Mouse (Mus musculus) CH12.LX (cell line): ENCODE measurements around the gene Pdcd5. TPM values are rescaled to one million over a fixed set of nuclear protein-coding genes. Genes with fewer than 3 reads are reported as not detected.

Source experiments
- DNase-seq: peaks from one replicate; pipeline ENCODE4 v3.0.0-alpha.2; 2013; ENCODE audit errors: extremely low read depth
- H3K27ac ChIP-seq: 2 replicates; pipeline ENCODE4 v1.5.1; 2012; ENCODE audit warnings: low read depth, mild to moderate bottlenecking, control low read depth, moderate library complexity; ENCODE audit not compliant: insufficient read depth
- H3K27me3 ChIP-seq: replicated peaks from 2 replicates; pipeline ENCODE3; 2012; ENCODE audit warnings: inconsistent platforms
- H3K36me3 ChIP-seq, 2 experiments: replicated peaks in 1 of 2; 2 replicates each; pipeline versions ENCODE3 to v1.6.1; 2012; ENCODE audit warnings: inconsistent platforms in 1 of 2, low read length in 1 of 2, mild to moderate bottlenecking in 1 of 2, mixed read lengths in 1 of 2, moderate library complexity in 1 of 2; ENCODE audit not compliant: control insufficient read depth in 1 of 2, insufficient read depth in 1 of 2
- H3K4me1 ChIP-seq, 2 experiments: 2 replicates each; pipeline ENCODE4 v1.6.1; 2012; ENCODE audit warnings: inconsistent platforms in 1 of 2, moderate library complexity in 1 of 2; ENCODE audit not compliant: insufficient read depth in 2 of 2, control insufficient read depth in 1 of 2
- H3K4me2 ChIP-seq: 2 replicates; pipeline ENCODE4 v1.6.1; 2012; ENCODE audit warnings: low read depth, mild to moderate bottlenecking, control low read depth; ENCODE audit not compliant: poor library complexity, insufficient read depth, severe bottlenecking
- H3K4me3 ChIP-seq, 3 experiments: fragments of 150-350 bp in 1 of 3; sonication (generic) in 1 of 3; replicated peaks in 1 of 3; 2 replicates each; pipeline versions ENCODE3 to v1.5.1; 2011 to 2012; ENCODE audit warnings: low read depth in 2 of 3, low read length in 2 of 3, mild to moderate bottlenecking in 2 of 3, moderate library complexity in 2 of 3, control low read depth in 1 of 3, improper control_type of control experiment in 1 of 3, inconsistent platforms in 1 of 3, mixed read lengths in 1 of 3; ENCODE audit not compliant: poor library complexity in 1 of 3
- H3K79me2 ChIP-seq: replicated peaks from 2 replicates; pipeline ENCODE4 v1.6.1; 2012; ENCODE audit warnings: mild to moderate bottlenecking, moderate library complexity; ENCODE audit not compliant: control insufficient read depth, poor library complexity, insufficient read depth, severe bottlenecking; ENCODE audit errors: extremely low read depth
- H3K9ac ChIP-seq: 2 replicates; pipeline ENCODE4 v1.6.1; 2012; ENCODE audit warnings: low read depth, mild to moderate bottlenecking, control low read depth, moderate library complexity; ENCODE audit not compliant: insufficient read depth
- H3K9me3 ChIP-seq: replicated peaks from 2 replicates; pipeline ENCODE3; 2012; ENCODE audit warnings: low read length, inconsistent platforms, mixed read lengths
- BHLHE40 ChIP-seq: IDR thresholded peaks from 2 replicates; pipeline ENCODE4 v1.6.1; 2011; ENCODE audit warnings: mild to moderate bottlenecking, low read depth, low read length, improper control_type of control experiment
- CHD2 ChIP-seq: IDR thresholded peaks from 2 replicates; pipeline ENCODE4 v1.6.1; 2011; ENCODE audit warnings: low read length, improper control_type of control experiment
- CTCF ChIP-seq, 2 experiments: IDR thresholded peaks in 1 of 2; conservative IDR thresholded peaks in 1 of 2; 2 replicates each; pipeline ENCODE4 v1.5.1; 2011 to 2012; ENCODE audit warnings: low read depth in 2 of 2, low read length in 2 of 2, improper control_type of control experiment in 1 of 2, inconsistent platforms in 1 of 2, mild to moderate bottlenecking in 1 of 2, moderate library complexity in 1 of 2
- E2F4 ChIP-seq: IDR thresholded peaks from 2 replicates; pipeline ENCODE4 v1.6.1; 2011; ENCODE audit warnings: low read depth, low read length, improper control_type of control experiment; ENCODE audit not compliant: insufficient replicate concordance
- ELF1 ChIP-seq: IDR thresholded peaks from 2 replicates; pipeline ENCODE4 v1.6.1; 2014; ENCODE audit warnings: low read depth, mild to moderate bottlenecking, inconsistent platforms, low read length, improper control_type of control experiment
- EP300 ChIP-seq: IDR thresholded peaks from 2 replicates; pipeline ENCODE4 v1.6.1; 2011; ENCODE audit warnings: low read length, improper control_type of control experiment
- GABPA ChIP-seq: IDR thresholded peaks from 2 replicates; pipeline ENCODE4 v1.6.1; 2012; ENCODE audit warnings: low read depth, low read length, improper control_type of control experiment, inconsistent platforms; ENCODE audit not compliant: insufficient replicate concordance
- HCFC1 ChIP-seq: IDR thresholded peaks from 2 replicates; pipeline ENCODE4 v1.6.1; 2012; ENCODE audit warnings: low read depth, mild to moderate bottlenecking, inconsistent platforms, low read length, improper control_type of control experiment
- IRF4 ChIP-seq: IDR thresholded peaks from 2 replicates; pipeline ENCODE4 v1.6.1; 2014; ENCODE audit warnings: low read depth, mild to moderate bottlenecking, inconsistent platforms, low read length, improper control_type of control experiment
- JUN ChIP-seq: IDR thresholded peaks from 2 replicates; pipeline ENCODE4 v1.6.1; 2011; ENCODE audit warnings: low read depth, mild to moderate bottlenecking, low read length, improper control_type of control experiment, moderate library complexity; ENCODE audit not compliant: insufficient read depth
- JUND ChIP-seq: conservative IDR thresholded peaks from 2 replicates; pipeline ENCODE4 v1.6.1; 2011; ENCODE audit warnings: low read depth, low read length, improper control_type of control experiment
- MXI1 ChIP-seq: IDR thresholded peaks from 2 replicates; pipeline ENCODE4 v1.6.1; 2011; ENCODE audit warnings: mild to moderate bottlenecking, low read depth, low read length, improper control_type of control experiment
- MYC ChIP-seq: IDR thresholded peaks from 2 replicates; pipeline ENCODE4 v1.6.1; 2011; ENCODE audit warnings: low read depth, mild to moderate bottlenecking, improper control_type of control experiment, low read length
- NELFE ChIP-seq: IDR thresholded peaks from 2 replicates; pipeline ENCODE4 v1.6.1; 2011; ENCODE audit warnings: low read depth, low read length, improper control_type of control experiment
- NRF1 ChIP-seq: IDR thresholded peaks from 2 replicates; pipeline ENCODE4 v1.6.1; 2014; ENCODE audit warnings: low read depth, mild to moderate bottlenecking, inconsistent platforms, low read length, improper control_type of control experiment, moderate library complexity
- PAX5 ChIP-seq: IDR thresholded peaks from 2 replicates; pipeline ENCODE4 v1.6.1; 2012; ENCODE audit warnings: low read length, inconsistent platforms, mixed read lengths
- POLR2A ChIP-seq: IDR thresholded peaks from 2 replicates; pipeline ENCODE4 v1.6.1; 2011; ENCODE audit warnings: low read depth, mild to moderate bottlenecking, improper control_type of control experiment, low read length
- POLR2AphosphoS2 ChIP-seq: IDR thresholded peaks from 2 replicates; pipeline ENCODE4 v1.6.1; 2011; ENCODE audit warnings: low read depth, low read length, improper control_type of control experiment
- RAD21 ChIP-seq: IDR thresholded peaks from 2 replicates; pipeline ENCODE4 v1.6.1; 2011; ENCODE audit warnings: low read depth, mild to moderate bottlenecking, low read length, improper control_type of control experiment, moderate library complexity
- RCOR1 ChIP-seq: conservative IDR thresholded peaks from 2 replicates; pipeline ENCODE4 v1.6.1; 2012; ENCODE audit warnings: low read depth, mild to moderate bottlenecking, inconsistent platforms, low read length, improper control_type of control experiment
- SIN3A ChIP-seq: IDR thresholded peaks from 2 replicates; pipeline ENCODE4 v1.6.1; 2012; ENCODE audit warnings: low read length, improper control_type of control experiment, inconsistent platforms
- SMC3 ChIP-seq: IDR thresholded peaks from 2 replicates; pipeline ENCODE4 v1.6.1; 2011; ENCODE audit warnings: low read depth, low read length, improper control_type of control experiment
- TBP ChIP-seq: conservative IDR thresholded peaks from 2 replicates; pipeline ENCODE4 v1.6.1; 2011; ENCODE audit warnings: low read depth, low read length, improper control_type of control experiment
- TCF12 ChIP-seq: IDR thresholded peaks from 2 replicates; pipeline ENCODE4 v1.6.1; 2014; ENCODE audit warnings: low read depth, mild to moderate bottlenecking, inconsistent platforms, low read length, improper control_type of control experiment
- USF2 ChIP-seq: conservative IDR thresholded peaks from 2 replicates; pipeline ENCODE4 v1.6.1; 2011; ENCODE audit warnings: low read depth, low read length, improper control_type of control experiment
- ZC3H11A ChIP-seq: IDR thresholded peaks from 2 replicates; pipeline ENCODE4 v1.6.1; 2012; ENCODE audit warnings: low read depth, mild to moderate bottlenecking, inconsistent platforms, low read length, improper control_type of control experiment
- ZKSCAN1 ChIP-seq: IDR thresholded peaks from 2 replicates; pipeline ENCODE4 v1.6.1; 2012; ENCODE audit warnings: low read depth, inconsistent platforms, low read length, improper control_type of control experiment, borderline replicate concordance
- ZMIZ1 ChIP-seq: IDR thresholded peaks from 2 replicates; pipeline ENCODE4 v1.6.1; 2012; ENCODE audit warnings: low read depth, mild to moderate bottlenecking, inconsistent platforms, low read length, improper control_type of control experiment
- dilution Hi-C: fragments of 300-500 bp; cut with MboI; formaldehyde crosslinking; loops from 2 replicates; pipeline ENCODE4 v1.14.3; 2020; ENCODE audit warnings: low sequenced_read_pairs; ENCODE audit not compliant: extremely low pct_unique_long_range_greater_than_20kb, extremely low pct_ligation_motif_present
- in situ Hi-C: fragments of 300-500 bp; cut with MboI; formaldehyde crosslinking; loops from 3 replicates; pipeline ENCODE4 v1.14.3; 2019; ENCODE audit warnings: low sequenced_read_pairs, low pct_ligation_motif_present, low pct_unique_long_range_greater_than_20kb, mixed read lengths
- polyA plus RNA-seq: library from polyadenylated mRNA; unstranded; fragments of >175 nt; gene quantifications from 2 replicates; pipeline ENCODE4 v1.2.1, GENCODE M21; 2012; ENCODE audit warnings: low read depth; ENCODE audit not compliant: insufficient read length
- total RNA-seq, 2 experiments: library from RNA; depleted of rRNA; stranded (reverse); fragments of 300-350 nt in 1 of 2; fragments of >200 nt in 1 of 2; gene quantifications; 2 replicates each; pipeline ENCODE4 v1.2.3; 2012 to 2014

The Pdcd5 gene
- total and polyA plus RNA-seq, 3 experiments = 174 to 242 (median 241) TPM

DNA sequence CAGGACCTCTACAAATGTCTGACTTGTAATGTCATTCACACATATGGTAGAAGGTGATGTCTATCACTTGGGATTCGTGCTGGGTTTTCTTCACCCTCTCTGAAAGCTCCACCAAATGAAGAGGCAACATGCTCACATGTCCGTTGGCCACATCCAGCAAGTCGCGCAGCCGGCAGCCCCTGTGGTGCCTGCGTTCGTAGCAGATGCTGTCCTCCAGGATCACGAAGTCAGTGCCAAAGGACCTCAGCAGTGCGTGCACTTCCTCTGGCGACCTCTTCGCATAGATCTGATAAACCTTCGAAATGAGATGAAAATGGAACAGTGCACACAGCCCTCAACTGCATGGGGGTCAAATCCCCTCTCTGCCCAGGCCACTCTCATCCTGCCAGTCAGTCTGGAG lies 45.3 kb upstream of the Pdcd5 start:
- Histone ChIP-seq H3K79me2 (no peaks in the 10 kb centered on the region), H3K27me3 (no peaks in the 10 kb centered on the region), H3K9ac (no peak overlapping the region), H3K36me3 (peaks cover 0 to 54% of the 10 kb centered on the region in 2 experiments), H3K27ac (no peak overlapping the region), H3K9me3 (no peaks in the 10 kb centered on the region), H3K4me1 (peaks cover 0 to 2% of the 10 kb centered on the region in 2 experiments; a peak in 1 of 4 replicates), H3K4me3 (no peak overlapping the region), H3K4me2 (no peak overlapping the region)
- DNase-seq = no peak
- no peak for TF ChIP-seq TCF12
- no peak for TF ChIP-seq NELFE
- TF ChIP-seq CHD2 = no peak
- TF ChIP-seq SIN3A = no peak
- TF ChIP-seq MXI1 = no peak
- TF ChIP-seq IRF4 = no peak
- TF ChIP-seq GABPA = no peak
- TF ChIP-seq MYC = no peak
- no peak for TF ChIP-seq PAX5
- no peak for TF ChIP-seq TBP
- no peak for TF ChIP-seq POLR2A
- no peak for TF ChIP-seq CTCF (conservative IDR thresholded peaks at IDR 0.05 in 1 of 2, IDR thresholded peaks at IDR 0.05 in 1 of 2; ENCODE audit: low read depth in 2 of 2, low read length in 2 of 2)
- no peak for TF ChIP-seq USF2
- TF ChIP-seq JUN = no peak
- TF ChIP-seq E2F4 = no peak
- TF ChIP-seq NRF1 = no peak
- in situ Hi-C loops = no loop called here
- dilution Hi-C loops = no loop called here

GRCm38 (mm10) chr7:35692117-35692516 lies 44.8 kb upstream of the Pdcd5 start:
- Histone ChIP-seq H3K36me3 (peaks cover 0 to 55% of the 10 kb centered on the region in 2 experiments), H3K4me1 (peaks cover 0 to 2% of the 10 kb centered on the region in 2 experiments; a peak in 1 of 4 replicates), H3K4me3 (no peak overlapping the region), H3K9me3 (no peaks in the 10 kb centered on the region), H3K27ac (no peak overlapping the region), H3K9ac (no peak overlapping the region), H3K79me2 (no peaks in the 10 kb centered on the region), H3K4me2 (no peak overlapping the region), H3K27me3 (no peaks in the 10 kb centered on the region)
- in situ Hi-C loops = no loop called here
- DNase-seq = no peak
- TF ChIP-seq ZC3H11A (no peak), GABPA (no peak), HCFC1 (no peak), ZMIZ1 (no peak), NELFE (no peak), CTCF (conservative IDR thresholded peaks at IDR 0.05 in 1 of 2, IDR thresholded peaks at IDR 0.05 in 1 of 2; ENCODE audit: low read depth in 2 of 2, low read length in 2 of 2) (no peak), CHD2 (no peak), RAD21 (no peak), ELF1 (no peak), TBP (no peak), BHLHE40 (no peak), MYC (no peak), ZKSCAN1 (no peak), JUND (no peak), USF2 (no peak), EP300 (no peak), RCOR1 (no peak), SMC3 (no peak), POLR2AphosphoS2 (no peak), PAX5 (no peak)
- dilution Hi-C loops = no loop called here
